Mouse (Mus musculus) embryonic facial prominence, embryonic 12.5 days (tissue): ENCODE results near the gene Axin2. TPM values are rescaled to one million over a fixed set of nuclear protein-coding genes. Genes with fewer than 3 reads are reported as not detected.
A peak's percentile ranks its signal among the peaks of the same experiment; 100 is the strongest.

ENCODE experiments used
- ATAC-seq: fragments of 200-750 bp; cut with Nextera tagmentation; 2 replicates; pipeline ENCODE4 v1.8.0; 2017; ENCODE audit not compliant: insufficient number of reproducible peaks, insufficient read depth, low FRiP score, low TSS enrichment
- H3K27ac ChIP-seq: fragments of 300-500 bp; sonication (generic); 2 replicates; pipeline ENCODE4 v1.5.1; 2016; ENCODE audit warnings: mild to moderate bottlenecking
- H3K27me3 ChIP-seq: fragments of 300-500 bp; sonication (generic); 2 replicates; pipeline ENCODE4 v1.6.1; 2016; ENCODE audit warnings: mild to moderate bottlenecking, moderate library complexity
- H3K36me3 ChIP-seq: fragments of 300-500 bp; sonication (generic); 2 replicates; pipeline ENCODE4 v1.6.1; 2016; ENCODE audit warnings: mild to moderate bottlenecking
- H3K4me1 ChIP-seq: fragments of 300-500 bp; sonication (generic); 2 replicates; pipeline ENCODE4 v1.6.1; 2016
- H3K4me2 ChIP-seq: fragments of 300-500 bp; sonication (generic); replicated peaks from 2 replicates; pipeline ENCODE4 v1.6.1; 2016; ENCODE audit warnings: mild to moderate bottlenecking, moderate library complexity
- H3K4me3 ChIP-seq: fragments of 300-500 bp; sonication (generic); 2 replicates; pipeline ENCODE4 v1.5.1; 2016; ENCODE audit warnings: mild to moderate bottlenecking
- H3K9ac ChIP-seq: fragments of 300-500 bp; sonication (generic); 2 replicates; pipeline ENCODE4 v1.6.1; 2016; ENCODE audit warnings: mild to moderate bottlenecking, moderate library complexity
- H3K9me3 ChIP-seq: fragments of 300-500 bp; sonication (generic); 2 replicates; pipeline ENCODE4 v1.6.1; 2016; ENCODE audit warnings: mild to moderate bottlenecking, moderate library complexity
- WGBS: fragments of 180-500 bp; shearing (Covaris S2); methylation state at CpG from one replicate; pipeline ENCODE4 v1.1.7; 2016; 5-methylcytosine and 5-hydroxymethylcytosine counted together
- polyA plus RNA-seq: library from polyadenylated mRNA; unstranded; fragments of >200 nt; fragmentation: Nextera tagmentation; extraction: Ambion mirVana; gene quantifications from 2 replicates; pipeline ENCODE4 v1.2.1, GENCODE M21; 2016

Axin2 gene
- polyA plus RNA-seq, 1 experiment from 2014 or later, result 17.5 TPM

DNA sequence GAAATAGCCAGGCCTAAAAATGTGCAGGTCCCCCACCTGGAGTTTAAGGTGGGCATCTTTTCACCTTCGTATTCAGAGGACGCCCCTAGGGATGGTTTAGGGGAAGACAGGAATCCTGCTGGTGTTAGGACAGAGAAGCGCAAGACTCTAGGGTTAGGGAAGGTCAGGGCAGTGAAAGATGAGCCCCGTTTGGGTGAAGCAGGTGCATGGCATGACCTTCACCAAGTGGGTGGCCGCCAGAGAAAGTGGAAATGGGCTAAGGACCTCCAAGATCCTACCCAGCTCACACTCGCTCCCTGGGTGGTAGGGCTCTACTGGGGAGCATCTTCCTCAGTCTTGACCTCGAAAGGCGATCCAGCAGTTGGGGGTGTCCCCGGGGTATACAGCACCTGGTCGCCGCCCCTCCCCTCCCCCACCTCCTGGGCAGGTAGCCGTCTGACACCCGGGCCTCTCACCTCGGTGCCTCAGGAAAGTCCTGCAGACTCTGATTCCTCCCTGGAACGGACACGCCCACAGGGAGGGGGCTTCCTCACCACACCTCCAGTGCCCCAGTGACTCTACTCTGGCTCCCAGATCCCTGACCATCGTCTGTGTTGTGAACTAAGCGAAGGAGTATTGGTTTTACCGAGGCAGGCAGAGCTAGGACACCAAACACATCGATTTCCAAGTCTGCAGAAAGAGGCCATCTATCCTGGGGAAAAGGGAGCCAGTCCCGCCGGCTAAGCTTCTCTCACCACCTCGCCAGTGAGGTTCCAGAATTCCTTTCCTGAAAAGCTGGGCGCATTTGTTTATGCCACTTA, 10.6 kb upstream of the Axin2 start:
- 7% methylated on average over 24 of the region's 24 CpGs for WGBS
- no peaks in the 10 kb centered on the region for H3K9me3 ChIP-seq
- H3K27me3 ChIP-seq, result peaks cover 8% of the 10 kb centered on the region
- H3K36me3 ChIP-seq, result no peaks in the 10 kb centered on the region
- peak overlapping the region; percentile 11; the same call in 1 of the 2 replicates for H3K4me3 ChIP-seq
- no peak overlapping the region for H3K27ac ChIP-seq
- H3K4me2 ChIP-seq, result peak overlapping the region; percentile 44
- H3K9ac ChIP-seq, result no peak overlapping the region
- no peak for ATAC-seq
- H3K4me1 ChIP-seq, result peaks cover 10% of the 10 kb centered on the region

DNA sequence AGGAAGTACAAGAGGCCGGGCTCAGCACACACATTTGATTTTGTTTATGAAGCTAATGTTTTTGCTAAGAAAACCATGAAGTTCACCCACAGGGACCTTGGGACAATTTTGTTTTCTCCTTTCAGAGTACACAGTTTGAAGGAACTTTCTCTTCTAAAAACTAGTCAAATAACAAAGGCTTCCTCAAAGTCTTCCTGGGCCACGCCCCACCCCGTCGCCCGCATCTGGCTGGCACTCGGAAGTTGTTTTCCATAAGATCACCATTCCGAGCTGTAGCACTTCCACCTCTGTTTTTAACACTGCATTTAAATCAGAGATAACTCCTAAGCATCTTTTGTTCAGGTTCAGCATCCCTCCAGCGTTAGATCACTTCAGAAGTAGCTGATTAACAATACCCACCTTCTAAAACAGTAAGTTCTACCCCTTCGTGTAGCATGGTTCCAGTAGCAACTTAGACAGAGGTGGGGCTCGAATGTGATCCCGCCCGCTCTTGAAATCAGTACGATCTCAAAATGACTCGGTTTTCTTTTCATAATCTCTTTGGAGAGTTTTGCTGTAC, 9.7 kb upstream of the Axin2 start:
- peaks cover 8% of the 10 kb centered on the region for H3K27me3 ChIP-seq
- ATAC-seq, result no peak
- H3K9me3 ChIP-seq, result no peaks in the 10 kb centered on the region
- H3K9ac ChIP-seq, result no peak overlapping the region
- WGBS, result 4% methylated on average over 14 of the region's 14 CpGs
- H3K27ac ChIP-seq, result no peak overlapping the region
- H3K4me3 ChIP-seq, result no peak overlapping the region
- H3K4me2 ChIP-seq, result peak overlapping the region; percentile 44
- H3K36me3 ChIP-seq, result no peaks in the 10 kb centered on the region
- peaks cover 10% of the 10 kb centered on the region for H3K4me1 ChIP-seq

DNA sequence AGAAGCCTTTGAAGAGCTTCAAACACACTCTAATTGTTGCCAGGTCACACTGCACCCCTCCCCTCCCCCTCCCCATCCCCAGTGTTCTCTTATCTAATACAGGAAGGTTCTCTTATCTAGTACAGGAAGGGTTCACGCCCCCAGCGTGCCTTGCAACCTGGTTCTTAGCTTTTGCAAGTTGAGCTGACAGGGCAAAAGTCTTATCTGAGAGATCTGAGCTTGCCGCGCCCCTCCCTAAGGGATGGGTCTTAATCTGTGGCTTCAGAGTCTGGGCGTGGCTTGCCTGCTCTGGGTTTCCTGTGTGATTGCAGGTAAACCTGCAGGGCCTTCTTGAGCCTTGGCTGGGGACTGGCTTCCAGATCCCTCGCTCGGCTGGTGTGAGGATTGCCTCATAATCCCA, 9.2 kb upstream of the Axin2 start:
- H3K4me2 ChIP-seq, result peak overlapping the region; percentile 44
- no peak overlapping the region for H3K4me3 ChIP-seq
- no peak overlapping the region for H3K27ac ChIP-seq
- no peak overlapping the region for H3K9ac ChIP-seq
- 23% methylated on average over 7 of the region's 7 CpGs for WGBS
- H3K4me1 ChIP-seq, result peaks cover 10% of the 10 kb centered on the region
- H3K27me3 ChIP-seq, result peaks cover 8% of the 10 kb centered on the region
- H3K36me3 ChIP-seq, result no peaks in the 10 kb centered on the region
- no peaks in the 10 kb centered on the region for H3K9me3 ChIP-seq
- no peak for ATAC-seq

DNA sequence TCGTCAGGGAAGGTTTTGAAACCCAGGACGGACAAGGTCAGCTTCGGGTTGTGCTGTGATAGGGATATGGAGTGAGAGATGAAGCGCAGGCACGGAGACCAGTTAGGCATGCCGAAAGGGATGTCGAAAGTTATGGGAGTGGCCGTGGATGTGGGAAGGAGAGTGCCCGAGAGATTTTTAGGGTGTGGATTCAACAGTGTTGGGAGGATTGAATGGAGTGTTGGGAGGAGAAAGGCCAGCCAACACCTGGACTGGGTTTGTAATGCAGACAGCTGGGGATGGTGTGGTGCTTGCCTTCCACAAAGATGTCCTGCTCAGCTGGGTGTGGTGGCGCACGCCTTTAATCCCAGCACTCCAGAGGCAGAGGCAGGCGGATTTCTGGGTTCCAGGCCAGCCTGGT, 8.0 kb upstream of the Axin2 start:
- Histone ChIP-seq H3K4me2 (no peak overlapping the region), H3K4me3 (no peak overlapping the region), H3K4me1 (peaks cover 11% of the 10 kb centered on the region), H3K27ac (no peak overlapping the region), H3K27me3 (peaks cover 8% of the 10 kb centered on the region), H3K9me3 (no peaks in the 10 kb centered on the region), H3K36me3 (no peaks in the 10 kb centered on the region), H3K9ac (no peak overlapping the region)
- no peak for ATAC-seq
- WGBS, result 91% methylated on average over 12 of the region's 12 CpGs

DNA sequence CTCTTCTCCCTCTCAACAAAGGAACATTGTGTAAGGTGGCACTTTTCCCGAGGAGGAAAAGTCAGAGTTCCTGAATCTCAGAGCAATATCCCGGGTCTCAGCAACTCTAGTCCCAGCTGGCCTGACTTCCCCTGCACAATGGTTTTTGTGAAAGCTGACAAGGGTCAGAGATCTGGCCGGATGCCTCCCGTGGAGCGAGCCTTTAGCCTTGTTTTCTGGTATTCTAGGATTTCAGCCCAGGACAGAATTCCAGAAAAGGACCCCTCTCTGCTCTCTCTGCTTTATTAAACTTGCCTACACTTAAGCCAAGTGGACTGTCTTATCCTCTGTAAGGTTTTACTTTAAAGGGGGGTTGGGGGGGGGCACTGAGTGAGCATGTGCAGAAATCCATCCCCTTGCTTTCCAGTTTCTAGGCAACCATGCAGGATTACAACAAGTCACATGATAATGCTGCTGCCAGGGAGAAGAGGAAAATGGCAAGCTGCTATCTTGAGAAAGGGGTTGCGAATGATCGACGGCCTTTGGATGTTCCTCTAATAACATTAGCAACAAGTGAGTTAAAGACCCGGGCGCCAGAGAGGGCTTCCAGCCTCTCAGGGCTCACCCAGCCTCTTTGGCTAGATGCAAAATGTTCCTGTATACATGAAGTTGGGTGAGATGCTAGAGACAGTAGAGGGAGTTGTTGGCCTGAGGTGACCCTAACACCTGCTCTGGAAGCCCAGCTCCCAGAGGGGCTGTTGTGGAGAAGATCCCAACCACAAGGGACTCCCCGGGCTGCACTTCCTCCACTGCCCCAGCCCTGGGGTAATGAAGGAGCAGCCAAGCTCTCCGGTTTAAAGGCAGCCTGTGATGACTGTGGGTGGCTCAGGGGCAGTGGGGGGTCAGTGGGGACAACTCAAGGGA, 2.5 kb upstream of the Axin2 start:
- no peaks in the 10 kb centered on the region for H3K9me3 ChIP-seq
- no peaks in the 10 kb centered on the region for H3K36me3 ChIP-seq
- peaks cover 19% of the 10 kb centered on the region for H3K4me1 ChIP-seq
- no peak overlapping the region for H3K4me3 ChIP-seq
- H3K27ac ChIP-seq, result peak overlapping the region; percentile 25; the same call in 1 of the 2 replicates
- no peak for ATAC-seq
- H3K27me3 ChIP-seq, result no peaks in the 10 kb centered on the region
- H3K9ac ChIP-seq, result no peak overlapping the region
- peak overlapping the region; percentile 26 for H3K4me2 ChIP-seq
- WGBS, result 8% methylated on average over 12 of the region's 12 CpGs

DNA sequence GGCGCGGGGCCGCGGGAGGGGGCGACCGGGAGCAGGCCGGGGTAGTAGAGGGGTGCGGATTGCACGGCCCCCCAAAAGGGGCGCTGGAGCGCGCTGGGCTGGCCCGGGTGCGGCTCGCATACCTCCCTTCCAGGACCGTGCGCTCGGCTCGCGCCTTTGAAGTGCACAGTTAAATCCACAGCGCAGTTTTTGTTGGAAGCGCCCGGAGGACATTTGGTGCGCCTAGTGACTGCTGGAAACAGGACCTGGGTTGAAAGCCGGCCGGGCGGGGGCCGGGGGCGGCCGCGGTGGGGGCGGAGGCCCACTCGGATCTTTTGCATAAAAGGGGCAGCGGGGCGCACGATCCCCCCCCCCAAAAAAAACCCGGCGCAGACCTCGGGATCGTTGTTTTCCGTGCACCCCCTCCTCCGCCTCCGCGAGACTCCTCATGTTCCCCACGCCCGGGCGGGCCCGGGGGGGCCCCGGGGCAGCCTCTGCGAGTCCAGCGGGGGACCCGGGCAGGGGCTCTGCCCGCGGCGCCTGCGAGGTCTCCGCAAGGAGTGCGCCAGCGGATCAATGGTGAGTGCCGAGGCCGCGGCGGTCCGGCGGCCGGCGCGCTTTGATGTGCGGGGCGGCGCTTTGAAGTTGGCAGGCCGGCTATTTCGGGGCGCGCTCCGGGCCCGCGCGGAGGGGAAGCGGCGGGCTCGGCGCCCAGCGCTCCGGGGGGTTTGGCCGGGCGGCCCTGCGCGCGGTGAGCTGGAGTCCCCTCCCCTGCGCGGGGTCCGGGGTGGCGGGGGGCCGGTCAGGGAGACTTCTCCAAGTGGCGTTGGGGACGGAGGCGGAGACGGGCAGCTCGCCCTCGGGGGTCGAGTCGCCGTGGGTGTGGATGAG, 722 bp downstream of the Axin2 start:
- Histone ChIP-seq H3K4me3 (peak overlapping the region; percentile 88), H3K9ac (peak overlapping the region; percentile 93), H3K27ac (peak overlapping the region; percentile 100), H3K36me3 (no peaks in the 10 kb centered on the region), H3K27me3 (no peaks in the 10 kb centered on the region), H3K4me2 (peak overlapping the region; percentile 84), H3K4me1 (peaks cover 46% of the 10 kb centered on the region), H3K9me3 (no peaks in the 10 kb centered on the region)
- WGBS, result under 1% methylated on average over 81 of the region's 104 CpGs
- peak; percentile 86 for ATAC-seq

DNA sequence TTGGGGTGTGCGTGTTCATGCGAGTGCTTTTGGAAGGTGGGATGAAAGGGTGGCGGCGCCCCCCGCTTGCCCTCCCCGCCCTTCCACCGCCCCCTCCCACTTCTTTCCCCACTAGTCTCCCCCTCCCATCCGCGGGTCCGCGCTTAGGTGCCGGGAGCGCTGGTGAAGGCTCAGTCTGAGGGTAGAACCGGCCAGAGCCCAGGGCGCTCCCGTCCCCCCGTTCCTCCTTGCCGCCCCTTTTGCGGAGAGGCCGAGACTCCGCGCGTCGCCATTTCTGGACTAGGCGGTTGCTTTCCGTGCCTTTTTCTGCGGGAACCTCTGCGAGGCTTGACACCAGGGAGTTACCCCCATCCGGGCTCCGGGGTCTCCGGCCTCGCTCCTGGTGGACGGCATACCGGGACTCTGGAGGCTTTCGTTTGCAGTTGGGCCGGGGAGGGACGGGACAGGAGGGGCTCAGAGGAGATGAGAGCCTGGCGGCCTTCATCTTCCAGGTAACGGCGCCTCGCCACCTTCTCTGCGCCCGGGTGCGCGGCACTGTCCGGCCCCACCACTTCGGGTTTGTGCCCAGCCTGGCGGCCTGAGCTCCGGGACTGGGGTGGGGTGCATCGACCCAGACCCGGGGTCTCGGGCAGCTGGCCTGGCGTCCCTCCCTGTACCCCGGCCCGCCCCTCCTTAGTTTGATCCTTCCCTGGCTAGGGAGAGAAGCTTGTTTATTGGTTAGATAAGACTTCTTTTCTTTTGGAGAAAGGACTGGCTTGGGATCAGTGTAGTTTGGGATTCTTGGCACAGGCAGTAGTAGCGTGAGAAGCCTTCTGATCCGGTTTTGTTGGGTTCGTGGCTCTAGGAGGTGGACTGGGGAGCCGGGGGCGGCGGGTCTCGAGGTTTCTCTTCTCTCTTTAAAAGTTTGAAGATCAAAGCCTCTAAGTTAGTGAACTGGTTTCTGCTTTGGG, 1.6 kb downstream of the Axin2 start:
- peak overlapping the region; percentile 84 for H3K4me2 ChIP-seq
- no peak for ATAC-seq
- peak overlapping the region; percentile 100 for H3K27ac ChIP-seq
- no peaks in the 10 kb centered on the region for H3K36me3 ChIP-seq
- no peaks in the 10 kb centered on the region for H3K27me3 ChIP-seq
- peaks cover 53% of the 10 kb centered on the region for H3K4me1 ChIP-seq
- peak overlapping the region; percentile 93 for H3K9ac ChIP-seq
- peak overlapping the region; percentile 88 for H3K4me3 ChIP-seq
- H3K9me3 ChIP-seq, result no peaks in the 10 kb centered on the region
- under 1% methylated on average over 58 of the region's 62 CpGs for WGBS

DNA sequence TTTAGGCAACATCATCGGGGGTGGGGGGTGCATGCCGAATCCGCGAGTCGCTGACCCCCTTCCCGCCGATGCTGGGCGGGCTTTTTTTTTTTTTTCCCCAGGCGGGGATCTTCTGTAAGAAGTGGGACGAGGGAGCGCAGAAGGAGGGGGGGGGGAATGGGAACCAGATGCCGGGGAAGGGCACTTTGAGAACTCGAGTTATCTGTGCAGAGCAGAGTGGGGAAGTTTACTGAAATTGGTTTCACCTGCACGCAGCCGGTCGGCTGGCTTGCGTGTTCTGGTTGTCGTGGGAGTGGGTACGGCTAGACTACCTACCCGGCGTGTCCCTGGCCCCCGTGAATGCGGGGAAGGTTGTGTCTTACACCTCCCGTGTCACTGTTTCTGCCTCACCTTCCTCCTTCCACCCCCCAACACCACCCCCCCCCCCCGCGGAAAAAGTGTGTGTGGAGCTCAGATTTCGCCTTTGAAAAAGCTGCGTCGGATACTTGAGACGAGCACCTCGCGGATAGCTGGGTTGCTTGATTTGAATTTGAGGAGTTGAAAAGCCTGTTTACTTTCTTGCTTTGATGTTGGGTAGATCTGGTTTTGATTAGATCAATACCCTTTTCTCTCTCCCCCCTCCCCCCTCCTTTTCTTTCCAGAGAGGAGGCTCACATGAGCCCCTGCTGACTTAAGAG, 2.5 kb downstream of the Axin2 start:
- Histone ChIP-seq H3K4me1 (peaks cover 57% of the 10 kb centered on the region), H3K4me3 (peak overlapping the region; percentile 88), H3K27ac (peak overlapping the region; percentile 100), H3K4me2 (peak overlapping the region; percentile 84), H3K9ac (peak overlapping the region; percentile 93), H3K36me3 (no peaks in the 10 kb centered on the region), H3K9me3 (no peaks in the 10 kb centered on the region), H3K27me3 (no peaks in the 10 kb centered on the region)
- WGBS, result under 1% methylated on average over 32 of the region's 32 CpGs
- ATAC-seq, result no peak

DNA sequence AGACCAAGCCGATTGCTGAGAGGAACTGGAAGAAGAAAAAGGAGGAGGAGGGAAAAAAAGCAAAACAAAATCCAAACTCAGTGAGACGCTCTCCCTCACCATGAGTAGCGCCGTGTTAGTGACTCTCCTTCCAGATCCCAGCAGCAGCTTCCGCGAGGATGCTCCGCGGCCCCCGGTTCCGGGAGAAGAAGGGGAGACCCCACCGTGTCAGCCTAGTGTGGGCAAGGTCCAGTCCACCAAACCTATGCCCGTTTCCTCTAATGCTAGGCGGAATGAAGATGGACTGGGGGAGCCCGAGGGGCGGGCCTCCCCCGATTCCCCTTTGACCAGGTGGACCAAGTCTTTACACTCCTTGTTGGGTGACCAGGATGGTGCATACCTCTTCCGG, 3.0 kb downstream of the Axin2 start:
- Histone ChIP-seq H3K9ac (peak overlapping the region; percentile 93), H3K4me2 (peak overlapping the region; percentile 84), H3K36me3 (no peaks in the 10 kb centered on the region), H3K27me3 (no peaks in the 10 kb centered on the region), H3K27ac (peak overlapping the region; percentile 100), H3K4me1 (peaks cover 56% of the 10 kb centered on the region), H3K9me3 (no peaks in the 10 kb centered on the region), H3K4me3 (peak overlapping the region; percentile 88)
- no peak for ATAC-seq
- WGBS, result 1% methylated on average over 17 of the region's 17 CpGs

DNA sequence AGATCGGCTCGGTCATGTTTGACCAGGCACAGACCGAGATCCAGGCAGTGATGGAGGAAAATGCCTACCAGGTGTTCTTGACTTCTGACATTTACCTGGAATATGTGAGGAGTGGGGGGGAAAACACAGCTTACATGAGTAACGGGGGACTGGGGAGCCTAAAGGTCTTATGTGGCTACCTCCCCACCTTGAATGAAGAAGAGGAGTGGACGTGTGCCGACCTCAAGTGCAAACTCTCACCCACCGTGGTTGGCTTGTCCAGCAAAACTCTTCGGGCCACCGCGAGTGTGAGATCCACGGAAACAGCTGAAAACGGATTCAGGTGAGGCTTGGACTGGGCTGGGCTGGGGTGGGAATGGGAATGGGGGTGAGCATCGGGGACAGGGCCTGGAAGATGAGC, 3.6 kb downstream of the Axin2 start:
- Histone ChIP-seq H3K4me1 (peaks cover 59% of the 10 kb centered on the region), H3K27me3 (no peaks in the 10 kb centered on the region), H3K27ac (peak overlapping the region; percentile 100), H3K9ac (peak overlapping the region; percentile 93), H3K9me3 (no peaks in the 10 kb centered on the region), H3K36me3 (no peaks in the 10 kb centered on the region; the same call in 1 of the 2 replicates), H3K4me3 (peak overlapping the region; percentile 88), H3K4me2 (peak overlapping the region; percentile 84)
- no peak for ATAC-seq
- WGBS, result 16% methylated on average over 13 of the region's 13 CpGs
